Comparison of ENCODE assay signal across 21 mouse cellular contexts in genomic region chr19:37340931-37341330, GRCm38 (mm10). TPM values are rescaled to one million over a fixed set of nuclear protein-coding genes. Genes with fewer than 3 reads are reported as not detected.
DNase-seq lines count a peak whose midpoint lies in the region; ATAC-seq lines count a peak whose summit lies in the region.
"Had no signal": no experiment of that assay in that cellular context is flagged by ENCODE, and none has a peak within 500 bp of the region (broad histone marks: within the 10 kb centered on the region; RNA-seq: fewer than 3 reads in every experiment).

No protein-coding gene starts in this region.

- no peak overlapping the region for H3K4me3 ChIP-seq in heart, embryonic 16.5 days (ENCODE audit: low read length)
- H3K4me3 ChIP-seq: embryonic facial prominence, embryonic 13.5 days; forebrain, embryonic 12.5 days; gastrocnemius, adult 2 months; heart, embryonic 13.5 days; hindbrain, embryonic 15.5 days had no signal

- ATAC-seq in heart, embryonic 16.5 days (replicated peaks; ENCODE audit: extremely low read depth, insufficient read depth, low FRiP score) = 0 out of 2 replicates have a peak, but pooled peaks have one; percentile 37
- 0 out of 2 replicates have a peak, but pooled peaks have one; percentile 2 for ATAC-seq in common myeloid progenitor, adult 5-6 weeks (replicated peaks; ENCODE audit: low read depth, poor library complexity, severe bottlenecking)
- ATAC-seq: forebrain, embryonic 16.5 days; intestine, embryonic 16.5 days; Patski had no signal

- no peaks in the 10 kb centered on the region for H3K27me3 ChIP-seq in heart, embryonic 16.5 days (ENCODE audit: control insufficient read depth, insufficient read depth, low read length)
- H3K27me3 ChIP-seq: embryonic facial prominence, embryonic 13.5 days; forebrain, embryonic 12.5 days; heart, embryonic 13.5 days; hindbrain, embryonic 15.5 days; Patski had no signal

- WGBS in heart, embryonic 16.5 days = 58% methylated on average over 5 of the region's 5 CpGs

- peaks cover 21% of the 10 kb centered on the region for H3K4me1 ChIP-seq in heart, embryonic 16.5 days (ENCODE audit: control insufficient read depth, insufficient read depth, low read length)
- H3K4me1 ChIP-seq: embryonic facial prominence, embryonic 13.5 days; forebrain, embryonic 12.5 days; hindbrain, embryonic 15.5 days had no signal

- peak overlapping the region; percentile 24; the same call in 1 of the 2 replicates for H3K27ac ChIP-seq in heart, embryonic 16.5 days (ENCODE audit: low read length)
- H3K27ac ChIP-seq: embryonic facial prominence, embryonic 13.5 days; forebrain, embryonic 12.5 days; gastrocnemius, adult 2 months; heart, embryonic 13.5 days; hindbrain, embryonic 15.5 days had no signal

- DNase-seq in heart, adult 11 months = no peak
- DNase-seq in ES-CJ7 (ENCODE audit: low read depth, low spot score) = peak; percentile 36
- DNase-seq in adipocyte (ENCODE audit: low spot score) = no peak
- no peak for DNase-seq in cerebellum, adult 9-11 months
- DNase-seq: adrenal gland, postnatal 10 days; cerebellum, adult 11 months; cerebellum, adult 8-10 months; cerebellum, postnatal 25 days; gastrocnemius, adult 2 months; gastrocnemius, postnatal 25 days; heart, adult 18-20 months; kidney, adult 2 months had no signal

- no peak overlapping the region for H3K4me2 ChIP-seq in heart, embryonic 16.5 days (ENCODE audit: low read depth, low read length)
- H3K4me2 ChIP-seq: embryonic facial prominence, embryonic 13.5 days; forebrain, embryonic 12.5 days; heart, embryonic 13.5 days; hindbrain, embryonic 15.5 days had no signal

- no peak overlapping the region for H3K9ac ChIP-seq in heart, embryonic 16.5 days (ENCODE audit: low read length)
- H3K9ac ChIP-seq: embryonic facial prominence, embryonic 13.5 days; forebrain, embryonic 12.5 days; heart, embryonic 13.5 days; hindbrain, embryonic 15.5 days had no signal

- no peaks in the 10 kb centered on the region for H3K9me3 ChIP-seq in heart, embryonic 16.5 days (replicated peaks; ENCODE audit: control insufficient read depth, low read length)
- H3K9me3 ChIP-seq: embryonic facial prominence, embryonic 13.5 days; forebrain, embryonic 12.5 days; heart, embryonic 13.5 days; hindbrain, embryonic 15.5 days had no signal

- no peaks in the 10 kb centered on the region for H3K36me3 ChIP-seq in heart, embryonic 16.5 days (ENCODE audit: control insufficient read depth, insufficient read depth)
- H3K36me3 ChIP-seq: embryonic facial prominence, embryonic 13.5 days; forebrain, embryonic 12.5 days; heart, embryonic 13.5 days; hindbrain, embryonic 15.5 days had no signal

RNA-seq across cellular contexts. Expression of gene Ide, which starts 3.3 kb away (rescaled TPM):
- polyA plus RNA-seq in heart, embryonic 16.5 days (2015; fragmentation: Nextera tagmentation; extraction: Ambion mirVana) = 81.9 and 85.6 TPM in 2 replicates
- total RNA-seq in common myeloid progenitor, adult 5-6 weeks (2017) = 100 and 108 TPM in 2 replicates

RNA-seq across cellular contexts. Expression of gene Kif11, which starts 35.3 kb away (rescaled TPM):
- polyA plus RNA-seq in heart, embryonic 16.5 days (2015; fragmentation: Nextera tagmentation; extraction: Ambion mirVana) = 43.7 and 51.5 TPM in 2 replicates
- total RNA-seq in common myeloid progenitor, adult 5-6 weeks (2017) = 184 and 195 TPM in 2 replicates
